Mouse (Mus musculus) ovary, adult 18-20 months (tissue): ENCODE data around the gene Chd9.
"Not testable (repeated sequence)": the region's sequence is repeated elsewhere in the genome, so short reads cannot be mapped to it uniquely, and the experiment has no call there.

ENCODE experiments used
- DNase-seq: peaks from one replicate; pipeline ENCODE4 v3.0.0; 2022; ENCODE audit warnings: low spot score, mixed read lengths

Gene Chd9

GRCm38 (mm10) chr8:90907848-90908551 lies 79.8 kb downstream of the Chd9 start:
- peak; percentile 96 for DNase-seq

GRCm38 (mm10) chr8:90908580-90909471 lies 80.7 kb downstream of the Chd9 start:
- DNase-seq, result peak; percentile 17

- no peak for DNase-seq
Measured at GRCm38 (mm10) chr8:90923158-90923905, 95.2 kb downstream of the Chd9 start.

GRCm38 (mm10) chr8:90928412-90928811 lies 100.3 kb downstream of the Chd9 start:
- no peak for DNase-seq

GRCm38 (mm10) chr8:90930125-90930524 lies 102.0 kb downstream of the Chd9 start:
- not testable (repeated sequence) for DNase-seq

- no peak for DNase-seq
Measured at GRCm38 (mm10) chr8:90932934-90933333, 104.8 kb downstream of the Chd9 start.

- DNase-seq, result no peak
Measured at GRCm38 (mm10) chr8:90934786-90935185, 106.6 kb downstream of the Chd9 start.

- no peak for DNase-seq
Measured at GRCm38 (mm10) chr8:90936840-90937239, 108.7 kb downstream of the Chd9 start.

GRCm38 (mm10) chr8:90938352-90938930 lies 110.3 kb downstream of the Chd9 start:
- no peak for DNase-seq

GRCm38 (mm10) chr8:90939867-90940266 lies 111.7 kb downstream of the Chd9 start:
- DNase-seq, result no peak

- no peak for DNase-seq
Measured at GRCm38 (mm10) chr8:90943770-90944169, 115.6 kb downstream of the Chd9 start.

GRCm38 (mm10) chr8:90954802-90955760 lies 126.9 kb downstream of the Chd9 start:
- DNase-seq, result peak; percentile 65

GRCm38 (mm10) chr8:90955761-90956136 lies 127.6 kb downstream of the Chd9 start:
- no peak for DNase-seq

GRCm38 (mm10) chr8:90956390-90956789 lies 128.2 kb downstream of the Chd9 start:
- no peak for DNase-seq

- DNase-seq, result no peak
Measured at GRCm38 (mm10) chr8:90957711-90958110, 129.6 kb downstream of the Chd9 start.

GRCm38 (mm10) chr8:90959721-90960120 lies 131.6 kb downstream of the Chd9 start:
- no peak for DNase-seq

- no peak for DNase-seq
Measured at GRCm38 (mm10) chr8:90961603-90962002, 133.5 kb downstream of the Chd9 start.

GRCm38 (mm10) chr8:90964044-90964443 lies 135.9 kb downstream of the Chd9 start:
- no peak for DNase-seq

GRCm38 (mm10) chr8:90965467-90966170 lies 137.5 kb downstream of the Chd9 start:
- no peak for DNase-seq

- DNase-seq, result no peak
Measured at GRCm38 (mm10) chr8:90968307-90968706, 140.2 kb downstream of the Chd9 start.
